Mouse (Mus musculus) C2C12 (cell line): Measurements from ENCODE around the gene Pth2. TPM values are rescaled to one million over a fixed set of nuclear protein-coding genes. Genes with fewer than 3 reads are reported as not detected.

ENCODE experiments used
- H3K27me3 ChIP-seq: one replicate; pipeline ENCODE4 v1.6.1; 2011; ENCODE audit not compliant: control insufficient read depth, insufficient read depth, insufficient read length
- H3K36me3 ChIP-seq: one replicate; pipeline ENCODE4 v1.6.1; 2011; ENCODE audit not compliant: control insufficient read depth, insufficient read depth
- H3K4me3 ChIP-seq: one replicate; pipeline ENCODE4 v1.5.1; 2011; ENCODE audit warnings: mild to moderate bottlenecking, control low read depth; ENCODE audit not compliant: poor library complexity, insufficient read depth, severe bottlenecking
- H3K79me2 ChIP-seq: one replicate; pipeline ENCODE4 v1.6.1; 2011; ENCODE audit not compliant: control insufficient read depth, insufficient read depth
- H3K79me3 ChIP-seq: one replicate; pipeline ENCODE4 v1.6.1; 2011; ENCODE audit warnings: low read depth, control low read depth
- H3ac ChIP-seq: one replicate; pipeline ENCODE3; 2011; ENCODE audit warnings: low read depth; ENCODE audit not compliant: control insufficient read depth, insufficient read length
- CEBPB ChIP-seq: IDR thresholded peaks from one replicate; pipeline ENCODE4 v1.6.1; 2011; ENCODE audit warnings: low read depth, mild to moderate bottlenecking, control low read depth, moderate library complexity
- CTCF ChIP-seq: IDR thresholded peaks from one replicate; pipeline ENCODE4 v1.5.1; 2011; ENCODE audit not compliant: control insufficient read depth, insufficient read depth, insufficient read length
- FOSL1 ChIP-seq: IDR thresholded peaks from one replicate; pipeline ENCODE4 v1.8.0; 2011; ENCODE audit warnings: mild to moderate bottlenecking, low read length; ENCODE audit not compliant: poor library complexity, insufficient read depth, severe bottlenecking
- MAX ChIP-seq: IDR thresholded peaks from one replicate; pipeline ENCODE4 v1.6.1; 2011; ENCODE audit warnings: mild to moderate bottlenecking, control low read depth
- MYOD1 ChIP-seq: IDR thresholded peaks from one replicate; pipeline ENCODE4 v1.6.1; 2011; ENCODE audit warnings: low read depth; ENCODE audit not compliant: control insufficient read depth, insufficient read length
- MYOG ChIP-seq: IDR thresholded peaks from one replicate; pipeline ENCODE4 v1.6.1; 2011; ENCODE audit not compliant: control insufficient read depth, insufficient read length; ENCODE audit errors: extremely low read depth
- USF1 ChIP-seq: IDR thresholded peaks from one replicate; pipeline ENCODE4 v1.6.1; 2011; ENCODE audit warnings: low read depth, mild to moderate bottlenecking, control low read depth, moderate library complexity
- long read RNA-seq, 2 experiments: library from polyadenylated mRNA; unstranded; transcript quantifications; one replicate each; pipeline ENCODE4 v2.0.0; 2019 to 2020
- polyA plus RNA-seq: library from polyadenylated mRNA; unstranded; fragments of >200 nt; fragmentation: generic; extraction: Trizol; gene quantifications from one replicate; pipeline ENCODE4 v1.2.1, GENCODE M21; 2012; ENCODE audit warnings: missing spikeins

The Pth2 gene
- polyA plus RNA-seq = not detected
- long read RNA-seq, experiment 1 = 0 reads
- long read RNA-seq, experiment 2 = 0 reads

DNA sequence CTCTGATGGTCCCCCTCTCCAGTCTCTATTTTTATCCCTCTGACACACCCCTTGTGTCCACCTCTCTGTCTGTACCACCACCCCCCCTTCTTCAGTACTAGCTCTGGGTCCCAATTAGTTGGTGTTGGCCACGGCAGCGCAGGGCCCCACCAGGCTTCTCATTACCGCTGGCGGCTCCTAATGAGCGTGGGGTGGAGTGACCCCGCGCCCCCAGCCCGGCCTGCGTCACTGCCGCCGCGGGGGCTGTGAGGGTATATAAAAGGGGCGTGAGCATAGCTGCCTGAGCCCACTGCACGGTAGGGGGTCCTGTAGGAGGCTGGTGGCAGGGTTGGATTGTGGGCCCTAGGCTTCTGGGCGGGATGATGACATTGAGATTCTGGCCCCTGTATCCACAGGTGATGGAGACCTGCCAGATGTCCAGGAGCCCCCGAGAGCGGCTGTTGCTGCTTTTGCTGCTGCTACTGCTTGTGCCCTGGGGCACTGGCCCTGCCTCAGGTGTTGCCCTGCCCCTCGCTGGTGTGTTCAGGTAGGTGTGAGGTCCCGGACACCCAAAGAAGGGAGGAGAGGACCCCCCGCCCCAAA lies at the start of gene Pth2:
Gene Pth2 (plus strand): TSS at position 100 of the 582 bp plus-strand sequence.
- Histone ChIP-seq H3K36me3 (no peaks in the 10 kb centered on the region), H3K79me2 (no peaks in the 10 kb centered on the region), H3ac (no peak within 1 kb of the TSS), H3K79me3 (no peaks in the 10 kb centered on the region), H3K4me3 (no peak within 1 kb of the TSS), H3K27me3 (peaks cover 87% of the 10 kb centered on the region)
- no peak for TF ChIP-seq MYOG
- TF ChIP-seq FOSL1 = no peak

DNA sequence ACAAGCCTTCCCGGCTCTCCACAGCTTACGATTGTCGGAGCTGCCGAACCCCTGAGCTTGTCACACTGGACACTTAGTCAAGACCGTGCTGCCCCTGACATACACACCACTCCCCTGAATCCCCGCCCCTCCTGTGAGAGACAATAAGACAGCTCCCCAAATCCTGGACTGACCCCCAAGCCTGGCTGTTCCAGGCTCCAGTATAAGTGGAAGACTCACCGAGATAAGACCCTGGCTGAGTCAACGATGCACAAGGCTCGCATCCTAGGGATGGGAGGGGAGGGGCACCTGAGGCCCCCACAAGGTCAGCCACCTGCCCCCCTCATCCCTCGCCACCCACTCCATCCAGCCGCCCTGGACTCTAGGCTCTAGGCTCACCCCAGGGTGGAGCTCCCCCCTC lies 48.9 kb upstream of the Pth2 start:
- peaks cover 14% of the 10 kb centered on the region for H3K36me3 ChIP-seq

DNA sequence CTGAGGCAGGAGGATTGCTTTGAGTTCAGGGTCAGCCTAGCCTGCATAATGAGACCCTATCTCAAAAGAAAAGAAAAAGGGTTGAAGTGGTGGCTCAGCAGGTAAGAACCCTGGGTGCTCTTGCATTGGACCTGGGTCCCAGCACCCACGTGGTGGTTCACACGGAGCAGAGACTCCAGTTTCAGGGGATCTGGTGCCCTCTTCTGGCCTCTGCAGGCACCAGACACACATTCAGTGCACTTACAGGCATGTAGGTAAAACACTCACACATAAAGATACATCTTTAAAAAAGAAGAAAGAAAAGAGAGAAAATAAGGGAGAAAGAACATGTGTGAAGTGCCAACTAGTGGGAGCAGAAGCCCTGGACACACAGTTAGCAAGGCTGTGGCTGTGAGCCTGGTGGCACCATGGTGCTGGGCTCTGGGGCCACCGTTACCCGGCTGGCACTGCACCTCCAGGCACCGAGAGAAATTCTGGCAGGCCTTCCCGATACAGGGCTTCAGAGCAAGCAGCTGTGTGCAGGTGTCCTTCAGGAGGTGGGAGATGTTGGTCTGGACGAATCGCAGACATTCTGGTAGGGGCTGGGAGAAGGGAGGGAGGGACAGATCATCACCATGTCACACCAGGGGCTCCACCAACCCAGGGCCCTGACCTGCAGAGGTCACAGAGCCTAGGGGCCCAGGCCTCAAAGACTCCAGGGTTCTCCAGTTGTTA lies 47.2 kb upstream of the Pth2 start:
- peaks cover under 1% of the 10 kb centered on the region for H3K79me2 ChIP-seq
- no peak overlapping the region for H3K4me3 ChIP-seq
- H3ac ChIP-seq = no peak overlapping the region
- H3K36me3 ChIP-seq = no peaks in the 10 kb centered on the region
- no peaks in the 10 kb centered on the region for H3K27me3 ChIP-seq
- no peaks in the 10 kb centered on the region for H3K79me3 ChIP-seq
- no peak for TF ChIP-seq CEBPB
- no peak for TF ChIP-seq MYOG
- no peak for TF ChIP-seq USF1

More for the DNA sequence above, 48.9 kb upstream of the Pth2 start:
- Histone ChIP-seq H3K79me2 (peaks cover 18% of the 10 kb centered on the region), H3K4me3 (no peak overlapping the region), H3ac (no peak overlapping the region), H3K27me3 (no peaks in the 10 kb centered on the region), H3K79me3 (peaks cover 15% of the 10 kb centered on the region)
- TF ChIP-seq CEBPB (no peak), MAX (no peak), USF1 (no peak), MYOG (no peak), CTCF (no peak), MYOD1 (no peak), FOSL1 (no peak)

DNA sequence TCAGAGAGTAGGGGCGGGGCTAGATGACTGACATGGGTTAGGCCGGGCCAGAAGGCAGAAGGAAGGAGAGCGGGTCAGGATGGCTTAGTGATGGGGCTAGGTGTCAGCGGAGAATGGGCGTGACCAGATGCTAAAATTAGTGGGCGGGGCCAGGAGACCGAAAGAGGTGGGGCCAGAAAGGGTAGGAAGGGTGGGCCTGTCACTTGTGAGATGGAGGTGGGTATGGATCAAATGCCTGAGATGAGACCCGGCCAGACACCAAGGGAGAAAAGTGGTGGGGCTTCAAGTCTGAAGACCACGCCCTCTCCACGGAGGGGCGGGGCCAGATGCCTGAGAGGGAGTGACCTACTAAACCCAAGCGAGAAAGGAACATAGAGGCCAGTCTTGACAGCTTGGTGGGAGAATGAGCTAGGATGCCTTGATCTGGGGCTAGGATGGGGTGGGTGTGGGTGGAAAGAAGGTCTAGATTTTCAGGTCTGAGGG lies 46.2 kb upstream of the Pth2 start:
- H3K36me3 ChIP-seq = no peaks in the 10 kb centered on the region
- no peak overlapping the region for H3ac ChIP-seq
- no peaks in the 10 kb centered on the region for H3K79me2 ChIP-seq
- H3K4me3 ChIP-seq = no peak overlapping the region
- no peak for TF ChIP-seq CEBPB
- no peak for TF ChIP-seq MYOD1
- TF ChIP-seq CTCF = no peak
- no peak for TF ChIP-seq FOSL1
- no peak for TF ChIP-seq MAX
- no peak for TF ChIP-seq MYOG
- TF ChIP-seq USF1 = no peak
- H3K79me3 ChIP-seq = no peaks in the 10 kb centered on the region
- no peaks in the 10 kb centered on the region for H3K27me3 ChIP-seq

DNA sequence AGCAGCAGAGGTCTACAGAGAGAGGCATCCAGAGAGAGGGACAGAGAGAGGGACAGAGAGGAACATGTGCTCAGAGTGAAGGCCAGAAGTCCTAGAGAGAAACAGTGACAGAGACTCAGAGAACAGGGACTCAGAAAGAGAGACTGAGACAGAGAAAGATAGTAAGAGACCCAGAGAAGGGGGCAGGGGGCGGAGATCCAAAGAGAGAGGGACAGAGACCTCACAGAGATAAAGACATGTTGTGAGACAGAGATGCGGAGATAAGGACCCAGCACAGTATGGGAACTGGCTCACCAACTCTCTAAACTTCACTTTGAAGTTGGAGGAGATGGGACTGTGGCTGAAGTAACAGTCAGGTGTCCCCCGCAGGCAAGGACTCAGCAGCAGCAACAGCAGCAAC lies 45.4 kb upstream of the Pth2 start:
- no peak for TF ChIP-seq MYOG
- no peak for TF ChIP-seq CTCF
- no peak for TF ChIP-seq FOSL1
- no peak for TF ChIP-seq MAX
- no peak for TF ChIP-seq CEBPB
- TF ChIP-seq USF1 = no peak
- TF ChIP-seq MYOD1 = no peak
- no peaks in the 10 kb centered on the region for H3K36me3 ChIP-seq
- no peak overlapping the region for H3K4me3 ChIP-seq
- no peak overlapping the region for H3ac ChIP-seq
- no peaks in the 10 kb centered on the region for H3K79me2 ChIP-seq
- H3K79me3 ChIP-seq = no peaks in the 10 kb centered on the region
- no peaks in the 10 kb centered on the region for H3K27me3 ChIP-seq

DNA sequence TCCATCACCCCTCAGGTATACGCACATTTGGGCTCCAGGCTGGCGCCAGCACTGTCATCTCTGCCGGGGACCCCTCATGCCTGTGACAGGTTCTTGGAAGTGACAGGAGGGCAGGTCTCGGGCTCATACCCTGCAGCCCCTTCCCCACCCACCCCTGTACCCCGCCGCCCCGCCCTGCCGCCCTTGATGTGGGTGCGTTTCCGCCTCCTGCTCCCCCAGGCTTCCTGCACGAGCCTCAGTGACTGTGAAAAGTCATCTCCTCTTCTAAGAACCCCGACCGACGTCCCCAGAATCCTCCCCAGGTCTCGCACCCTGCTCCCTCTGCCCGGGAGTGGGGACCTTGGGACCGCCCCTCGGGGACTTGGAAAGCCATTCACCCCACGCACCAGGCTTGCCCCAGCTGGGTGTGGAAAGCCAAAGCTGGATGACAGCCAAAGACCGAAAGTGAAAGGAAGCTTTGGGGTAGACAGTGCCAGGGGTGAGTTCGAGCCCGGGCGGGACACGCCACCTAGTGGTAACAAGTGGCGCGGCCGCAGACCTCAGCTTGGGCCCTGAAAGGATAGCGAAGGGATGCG lies 44.7 kb upstream of the Pth2 start, which contains the start of the genes Gm45713 and Flt3l:
Gene Gm45713 (minus strand): TSS at position 239 of the 575 bp plus-strand sequence.
Gene Flt3l (minus strand): TSS at position 440 of the 575 bp plus-strand sequence.
- H3K79me2 ChIP-seq = no peaks in the 10 kb centered on the region
- H3K36me3 ChIP-seq = no peaks in the 10 kb centered on the region
- H3K4me3 ChIP-seq = peak within 1 kb of the TSS; percentile 34
- H3K27me3 ChIP-seq = no peaks in the 10 kb centered on the region
- no peaks in the 10 kb centered on the region for H3K79me3 ChIP-seq
- peak within 1 kb of the TSS; percentile 76 for H3ac ChIP-seq
- TF ChIP-seq CTCF (peak; percentile 95), USF1 (no peak), MYOD1 (no peak)
